Mouse (Mus musculus): ENCODE measurements around the gene Fam217a. TPM values are rescaled to one million over a fixed set of nuclear protein-coding genes. Genes with fewer than 3 reads are reported as not detected.
"Not testable (repeated sequence)": the region's sequence is repeated elsewhere in the genome, so short reads cannot be mapped to it uniquely, and the experiment has no call there.

Gene Fam217a
- polyA plus RNA-seq, 1 experiment from 2014 or later = 0.78 TPM

DNA sequence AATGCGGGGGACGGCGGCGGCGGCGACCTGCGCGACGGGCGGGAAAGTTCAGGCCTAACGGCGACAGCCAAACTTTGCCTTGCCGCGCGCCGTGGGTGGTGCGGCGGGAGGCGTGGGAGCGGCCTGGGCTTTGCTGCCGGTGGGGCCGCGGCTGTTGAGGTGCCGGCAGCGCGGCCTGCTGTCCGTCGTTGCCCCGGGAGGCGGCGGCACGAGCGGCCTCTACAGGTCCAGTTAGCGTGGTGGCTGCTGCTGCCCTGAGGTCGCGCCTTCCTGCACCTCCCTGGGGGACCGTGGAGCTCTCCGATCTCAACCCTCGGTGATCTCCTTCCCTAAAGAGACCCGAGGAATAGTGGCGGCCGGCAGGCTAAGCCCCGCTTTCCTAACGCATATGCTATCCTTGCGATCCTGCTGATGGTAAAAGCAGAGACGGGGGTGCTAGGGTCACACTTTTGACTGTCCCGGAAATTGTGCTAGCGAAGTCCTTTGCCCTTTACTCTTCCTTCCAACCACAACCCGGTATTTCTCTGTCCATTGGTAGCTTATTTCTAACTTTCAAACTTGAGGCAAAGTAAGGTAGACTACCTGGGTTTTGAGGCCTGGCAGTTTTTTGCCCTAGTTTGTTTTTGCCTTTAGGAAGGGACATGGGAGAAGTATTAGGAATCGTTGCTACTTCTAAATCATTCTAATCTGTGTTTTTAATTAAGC, 48.2 kb downstream of the Fam217a start:
- H3K9me3 ChIP-seq (ENCODE audit: control insufficient read depth, low read length) = no peaks in the 10 kb centered on the region
- peaks cover 6% of the 10 kb centered on the region; the same call in 1 of the 2 replicates for H3K4me1 ChIP-seq (replicated peaks; ENCODE audit: control insufficient read depth, insufficient read depth)
- no peaks in the 10 kb centered on the region for H3K36me3 ChIP-seq (ENCODE audit: control insufficient read depth, insufficient read depth, low read length)
- H3K9ac ChIP-seq (ENCODE audit: low read length) = peak overlapping the region; percentile 96
- under 1% methylated on average over 38 of the region's 50 CpGs for WGBS
- H3K4me3 ChIP-seq (ENCODE audit: low read depth, low read length) = peak overlapping the region; percentile 94
- TF ChIP-seq CTCF (IDR thresholded peaks at IDR 0.05; ENCODE audit: low read depth) (peak; percentile 66), EP300 (optimal IDR thresholded peaks at IDR 0.05) (no peak)
- peak overlapping the region; percentile 57 for H3K4me2 ChIP-seq (replicated peaks; ENCODE audit: low read depth)
- ATAC-seq (ENCODE audit: low FRiP score, low TSS enrichment) (peak; percentile 64), DNase-seq (ENCODE audit: low spot score) (peak; percentile 80)
- H3K27me3 ChIP-seq (ENCODE audit: control insufficient read depth, insufficient read depth, low read length) = no peaks in the 10 kb centered on the region
- H3K27ac ChIP-seq (replicated peaks) = peak overlapping the region; percentile 99

DNA sequence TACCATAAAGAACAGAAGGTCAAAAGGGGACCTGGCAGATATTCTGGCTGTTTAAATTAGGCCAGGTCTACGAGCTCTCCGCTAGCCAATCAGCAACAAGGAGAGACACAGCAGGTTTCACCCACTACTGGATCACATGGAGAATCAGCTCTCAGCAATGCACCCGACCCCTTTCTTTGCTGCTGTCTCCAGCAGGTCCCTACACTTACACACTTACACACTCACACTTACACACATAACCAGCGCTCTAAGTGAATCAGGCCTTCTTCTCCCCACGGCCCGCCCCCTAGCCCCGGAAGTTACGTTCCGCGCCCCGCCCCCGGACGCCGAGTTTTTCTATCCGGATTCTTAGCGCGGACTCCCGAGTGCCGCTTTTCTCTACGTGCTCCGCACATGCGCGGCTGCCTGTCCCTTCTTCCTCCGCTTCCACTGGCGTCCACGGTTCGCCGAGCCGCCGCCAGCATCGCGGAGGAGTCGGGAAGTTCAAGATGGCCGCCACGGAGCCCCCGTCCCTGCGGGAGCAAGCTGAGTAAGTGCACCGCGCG, 48.9 kb downstream of the Fam217a start, which contains the start of gene Prpf4b:
Gene Prpf4b, plus strand, starts transcription at position 137 of the 545 bp plus-strand sequence.
- H3K36me3 ChIP-seq (ENCODE audit: control insufficient read depth, insufficient read depth, low read length) = no peaks in the 10 kb centered on the region
- TF ChIP-seq EP300 (optimal IDR thresholded peaks at IDR 0.05) = no peak
- no peak for TF ChIP-seq CTCF (IDR thresholded peaks at IDR 0.05; ENCODE audit: low read depth)
- DNase-seq (ENCODE audit: low spot score) (peak; percentile 94), ATAC-seq (ENCODE audit: low FRiP score, low TSS enrichment) (peak; percentile 80)
- peak within 1 kb of the TSS; percentile 99 for H3K27ac ChIP-seq (replicated peaks)
- no peaks in the 10 kb centered on the region for H3K27me3 ChIP-seq (ENCODE audit: control insufficient read depth, insufficient read depth, low read length)
- peak within 1 kb of the TSS; percentile 57 for H3K4me2 ChIP-seq (replicated peaks; ENCODE audit: low read depth)
- H3K4me1 ChIP-seq (replicated peaks; ENCODE audit: control insufficient read depth, insufficient read depth) = peaks cover 6% of the 10 kb centered on the region; the same call in 1 of the 2 replicates
- peak within 1 kb of the TSS; percentile 96 for H3K9ac ChIP-seq (ENCODE audit: low read length)
- H3K9me3 ChIP-seq (ENCODE audit: control insufficient read depth, low read length) = no peaks in the 10 kb centered on the region
- peak within 1 kb of the TSS; percentile 94 for H3K4me3 ChIP-seq (ENCODE audit: low read depth, low read length)
- 1% methylated on average over 40 of the region's 40 CpGs for WGBS

DNA sequence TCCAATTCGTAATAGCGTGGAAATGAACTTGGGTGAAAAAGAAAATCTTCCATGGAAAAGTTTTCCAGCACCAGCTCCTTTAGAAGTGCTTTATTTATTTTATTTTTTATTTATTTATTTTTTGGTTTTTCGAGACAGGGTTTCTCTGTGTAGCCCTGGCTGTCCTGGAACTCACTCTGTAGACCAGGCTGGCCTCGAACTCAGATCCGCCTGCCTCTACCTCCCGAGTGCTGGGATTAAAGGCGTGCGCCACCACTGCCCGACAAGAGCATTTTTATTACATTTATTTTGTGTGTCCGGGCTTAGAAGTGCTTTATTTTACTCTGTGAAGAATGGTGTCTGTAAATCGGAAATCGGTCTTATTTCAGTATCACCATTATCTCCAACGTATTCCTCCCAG, 49.4 kb downstream of the Fam217a start:
- Histone ChIP-seq H3K4me2 (replicated peaks; ENCODE audit: low read depth) (peak overlapping the region; percentile 57), H3K27ac (replicated peaks) (peak overlapping the region; percentile 99), H3K4me3 (ENCODE audit: low read depth, low read length) (peak overlapping the region; percentile 94), H3K9ac (ENCODE audit: low read length) (peak overlapping the region; percentile 96)
- H3K36me3 ChIP-seq (ENCODE audit: control insufficient read depth, insufficient read depth, low read length); H3K4me1 ChIP-seq (replicated peaks; ENCODE audit: control insufficient read depth, insufficient read depth); H3K27me3 ChIP-seq (ENCODE audit: control insufficient read depth, insufficient read depth, low read length); ATAC-seq (ENCODE audit: low FRiP score, low TSS enrichment); H3K9me3 ChIP-seq (ENCODE audit: control insufficient read depth, low read length); DNase-seq (ENCODE audit: low spot score): not testable (repeated sequence)
- WGBS = 18% methylated on average over 13 of the region's 13 CpGs

DNA sequence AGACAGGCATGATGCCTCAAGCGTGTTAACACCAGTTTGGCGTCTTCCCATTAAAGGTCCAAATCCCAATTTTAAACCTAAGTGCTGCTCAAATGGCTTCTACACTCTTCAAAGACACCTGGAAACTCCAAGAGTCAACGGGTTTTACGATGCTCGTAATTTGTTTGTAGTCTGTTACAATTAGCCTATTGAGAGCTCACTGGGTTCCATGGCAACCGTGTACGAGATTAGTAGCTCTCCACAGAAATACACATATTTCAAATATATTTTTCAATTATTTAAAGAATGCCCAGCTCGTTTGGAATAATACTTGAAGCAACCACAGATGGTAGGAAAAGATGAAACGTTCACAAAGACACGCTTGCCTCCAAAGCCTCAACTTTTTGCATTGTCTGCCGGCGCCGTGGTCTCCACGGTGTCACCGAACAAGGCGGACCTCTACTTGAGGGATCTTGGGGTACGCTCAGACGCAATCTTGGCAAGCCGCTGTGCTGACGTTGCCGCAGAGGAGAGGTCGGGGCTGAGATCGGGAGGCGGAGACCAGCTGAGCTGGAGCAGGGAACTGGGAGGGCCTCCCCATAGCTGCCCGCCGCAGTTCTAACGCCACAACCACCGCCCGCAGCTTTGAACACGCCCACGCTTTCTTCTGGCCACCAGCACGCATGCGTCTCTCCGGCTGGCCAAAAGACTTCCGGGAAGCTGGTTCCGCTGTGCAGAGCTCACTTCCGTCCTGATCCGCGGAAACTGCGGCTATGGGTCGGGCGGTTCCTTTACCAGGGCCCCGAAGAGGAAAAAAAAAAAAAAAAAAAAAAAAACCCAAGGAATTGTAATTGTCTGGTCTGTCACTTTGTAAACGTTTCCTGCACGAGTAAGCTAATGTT, 50.1 kb downstream of the Fam217a start:
- H3K9me3 ChIP-seq (ENCODE audit: control insufficient read depth, low read length) = no peaks in the 10 kb centered on the region
- peak overlapping the region; percentile 57 for H3K4me2 ChIP-seq (replicated peaks; ENCODE audit: low read depth)
- 2% methylated on average over 45 of the region's 45 CpGs for WGBS
- ATAC-seq (ENCODE audit: low FRiP score, low TSS enrichment) (peak; percentile 95), DNase-seq (ENCODE audit: low spot score) (peak; percentile 96)
- H3K4me1 ChIP-seq (replicated peaks; ENCODE audit: control insufficient read depth, insufficient read depth) = peaks cover 6% of the 10 kb centered on the region; the same call in 1 of the 2 replicates
- peak overlapping the region; percentile 99 for H3K27ac ChIP-seq (replicated peaks)
- peak overlapping the region; percentile 62 for H3K9ac ChIP-seq (ENCODE audit: low read length)
- peak overlapping the region; percentile 94 for H3K4me3 ChIP-seq (ENCODE audit: low read depth, low read length)
- H3K36me3 ChIP-seq (ENCODE audit: control insufficient read depth, insufficient read depth, low read length) = no peaks in the 10 kb centered on the region
- no peaks in the 10 kb centered on the region for H3K27me3 ChIP-seq (ENCODE audit: control insufficient read depth, insufficient read depth, low read length)
- TF ChIP-seq CTCF (IDR thresholded peaks at IDR 0.05; ENCODE audit: low read depth) = no peak
- no peak for TF ChIP-seq EP300 (optimal IDR thresholded peaks at IDR 0.05)

DNA sequence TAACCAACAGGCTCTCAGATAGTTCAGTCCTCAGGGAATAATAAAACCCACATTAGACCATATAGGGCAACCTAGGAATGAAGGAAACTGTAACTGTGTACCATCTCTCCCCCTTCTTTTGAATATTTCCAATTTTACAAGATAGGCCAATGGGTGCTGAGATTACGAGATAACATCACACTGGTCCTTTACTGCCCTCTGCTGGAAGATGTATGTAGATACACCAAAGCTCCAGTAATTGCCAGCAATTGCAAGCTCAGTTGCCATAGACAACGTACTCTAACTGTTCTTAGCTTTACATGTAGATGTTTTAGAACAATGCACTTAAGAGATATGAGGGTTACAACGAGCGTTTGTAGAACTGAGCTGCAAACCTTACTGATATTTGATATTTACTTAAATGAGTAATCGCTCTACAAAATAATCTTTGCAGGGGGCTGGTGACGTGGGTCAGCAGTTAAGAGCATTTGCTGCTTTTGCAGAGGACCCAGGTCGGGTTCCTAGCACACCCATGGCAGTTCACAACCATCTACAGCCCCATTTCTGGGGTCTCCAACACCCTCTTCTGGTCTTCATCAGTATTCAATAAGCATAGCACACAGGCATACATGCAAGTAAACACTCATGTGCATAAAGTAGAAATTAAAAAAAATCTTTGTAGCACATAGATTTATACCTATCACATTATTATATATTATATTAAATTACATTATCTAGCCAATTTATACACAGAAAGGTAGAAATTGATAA, 59.5 kb downstream of the Fam217a start:
- Histone ChIP-seq H3K36me3 (ENCODE audit: control insufficient read depth, insufficient read depth, low read length) (no peaks in the 10 kb centered on the region), H3K9ac (ENCODE audit: low read length) (no peak overlapping the region), H3K27ac (replicated peaks) (no peak overlapping the region), H3K4me1 (replicated peaks; ENCODE audit: control insufficient read depth, insufficient read depth) (no peaks in the 10 kb centered on the region), H3K4me2 (replicated peaks; ENCODE audit: low read depth) (no peak overlapping the region), H3K9me3 (ENCODE audit: control insufficient read depth, low read length) (no peaks in the 10 kb centered on the region), H3K27me3 (ENCODE audit: control insufficient read depth, insufficient read depth, low read length) (no peaks in the 10 kb centered on the region), H3K4me3 (ENCODE audit: low read depth, low read length) (no peak overlapping the region)
- ATAC-seq (ENCODE audit: low FRiP score, low TSS enrichment) (peak; percentile 38; the same call in 1 of the 2 replicates), DNase-seq (ENCODE audit: low spot score) (no peak)
- 34% methylated on average over 7 of the region's 7 CpGs for WGBS
- TF ChIP-seq CTCF (IDR thresholded peaks at IDR 0.05; ENCODE audit: low read depth) = peak; percentile 99
- TF ChIP-seq EP300 (optimal IDR thresholded peaks at IDR 0.05) = no peak

DNA sequence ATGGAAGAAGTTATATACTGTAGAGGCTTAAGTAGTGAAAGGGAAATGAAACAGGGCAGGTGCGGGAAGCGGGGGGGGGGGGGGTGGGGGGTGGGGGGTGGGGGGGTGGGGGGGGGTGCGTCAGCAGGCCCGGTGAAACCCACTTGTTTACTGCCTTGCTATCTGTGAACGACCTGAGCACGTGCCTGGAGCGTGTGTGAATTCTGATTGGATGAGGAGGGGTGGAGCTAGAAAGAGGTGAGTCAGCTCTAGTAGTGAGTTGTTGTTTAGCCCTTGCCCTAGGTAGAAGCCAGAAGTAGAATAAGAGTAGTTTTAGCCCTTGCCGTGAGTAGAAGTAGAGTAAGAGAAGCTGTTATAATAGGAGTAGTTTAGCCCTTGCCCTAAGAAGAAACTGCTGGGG, 62.9 kb downstream of the Fam217a start:
- not testable (repeated sequence) for H3K4me2 ChIP-seq (replicated peaks; ENCODE audit: low read depth); H3K36me3 ChIP-seq (ENCODE audit: control insufficient read depth, insufficient read depth, low read length); H3K27me3 ChIP-seq (ENCODE audit: control insufficient read depth, insufficient read depth, low read length); H3K4me3 ChIP-seq (ENCODE audit: low read depth, low read length); H3K9ac ChIP-seq (ENCODE audit: low read length); H3K27ac ChIP-seq (replicated peaks); DNase-seq (ENCODE audit: low spot score); H3K4me1 ChIP-seq (replicated peaks; ENCODE audit: control insufficient read depth, insufficient read depth); H3K9me3 ChIP-seq (ENCODE audit: control insufficient read depth, low read length); ATAC-seq (ENCODE audit: low FRiP score, low TSS enrichment)
- 41% methylated on average over 5 of the region's 8 CpGs for WGBS
